Mouse (Mus musculus) liver, adult 2 months (tissue): ENCODE data around the gene Gm4952.

Source experiments
- CTCF ChIP-seq: fragments of 200-500 bp; IDR thresholded peaks from 2 replicates; pipeline ENCODE4 v1.5.1; 2011; ENCODE audit warnings: low read depth, low read length, control low read depth
- POLR2A ChIP-seq: fragments of 200-500 bp; IDR thresholded peaks from 2 replicates; pipeline ENCODE4 v1.6.1; 2011; ENCODE audit warnings: low read length, control low read depth; ENCODE audit not compliant: insufficient read depth; ENCODE audit errors: extremely low read depth

- TF ChIP-seq POLR2A (no peak), CTCF (no peak)
These were observed 71.3 kb downstream of the Gm4952 start for GRCm38 (mm10) chr19:12671051-12671450.
